Mouse (Mus musculus): ENCODE data around the gene Ckm. TPM values are rescaled to one million over a fixed set of nuclear protein-coding genes. Genes with fewer than 3 reads are reported as not detected.

The Ckm gene
- polyA plus RNA-seq, 1 experiment, result not detected

DNA sequence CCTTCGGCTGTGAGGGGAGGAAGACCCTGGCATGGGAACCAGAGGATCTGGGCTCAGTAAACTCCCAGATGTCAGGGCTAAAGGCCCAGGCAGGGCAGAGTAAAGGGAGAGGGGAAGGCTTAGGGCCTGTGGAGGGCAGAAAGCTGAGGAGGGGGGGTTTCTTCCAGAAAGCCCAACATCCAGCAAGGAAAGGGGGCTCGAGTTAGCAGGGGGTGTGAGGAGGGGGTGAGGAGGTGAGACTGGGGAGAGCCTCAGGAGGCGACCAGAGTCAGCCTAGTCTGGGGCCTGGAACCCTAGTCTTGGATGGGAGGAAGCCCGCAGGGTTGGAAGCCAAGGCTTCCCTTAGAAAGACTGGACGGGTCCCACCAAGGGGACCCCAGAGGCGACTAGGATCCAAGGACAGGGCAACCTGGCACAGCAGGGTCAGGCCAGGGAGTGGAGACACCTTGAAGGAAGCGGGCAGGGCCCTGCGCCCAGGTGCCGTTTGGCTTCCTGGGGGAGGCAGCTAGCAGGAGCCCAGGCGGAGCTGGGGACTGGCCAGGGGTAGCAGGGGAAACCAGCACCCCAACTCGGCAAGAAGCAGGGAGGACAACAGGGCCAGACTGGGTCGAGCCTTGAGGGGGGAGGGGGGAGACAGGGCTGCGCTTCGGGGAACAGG is 53.0 kb downstream of the Ckm start:
- Histone ChIP-seq H3K4me3 (ENCODE audit: insufficient read depth, low read depth, low read length) (peak overlapping the region; percentile 91), H3K4me1 (ENCODE audit: control insufficient read depth, insufficient read depth, low read length) (peaks cover 21% of the 10 kb centered on the region), H3K27ac (ENCODE audit: insufficient read depth, low read depth, low read length) (no peak overlapping the region)
- TF ChIP-seq CTCF (IDR thresholded peaks at IDR 0.05; ENCODE audit: insufficient read depth, low read depth, low read length) (no peak), POLR2A (IDR thresholded peaks at IDR 0.05; ENCODE audit: insufficient read depth, low read depth, low read length) (no peak)
- 14% methylated on average over 14 of the region's 14 CpGs for WGBS

DNA sequence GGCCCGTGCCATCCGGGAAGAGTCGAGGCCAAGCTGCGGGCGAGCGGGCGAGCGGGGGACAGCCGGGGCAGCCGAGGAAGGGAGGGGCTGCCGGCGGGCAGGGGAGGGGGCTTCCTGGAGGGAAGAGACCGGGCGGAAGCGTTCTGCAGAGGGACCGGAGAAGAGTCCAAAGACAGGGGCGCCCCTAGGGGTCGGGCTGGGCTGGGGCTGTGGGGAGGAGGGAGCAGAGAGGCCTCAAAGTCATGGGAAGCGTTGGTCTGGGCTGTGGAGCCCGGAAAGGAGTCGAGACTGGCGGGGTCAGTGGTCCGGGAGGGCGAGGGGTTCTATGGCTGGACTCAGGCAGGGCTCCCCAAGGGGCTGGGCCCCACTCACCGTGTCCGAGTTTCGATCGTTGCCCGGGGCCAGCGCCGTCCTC is 53.5 kb downstream of the Ckm start:
- TF ChIP-seq POLR2A (IDR thresholded peaks at IDR 0.05; ENCODE audit: insufficient read depth, low read depth, low read length) (no peak), CTCF (IDR thresholded peaks at IDR 0.05; ENCODE audit: insufficient read depth, low read depth, low read length) (no peak)
- WGBS, result under 1% methylated on average over 30 of the region's 31 CpGs
- no peak overlapping the region for H3K27ac ChIP-seq (ENCODE audit: insufficient read depth, low read depth, low read length)

DNA sequence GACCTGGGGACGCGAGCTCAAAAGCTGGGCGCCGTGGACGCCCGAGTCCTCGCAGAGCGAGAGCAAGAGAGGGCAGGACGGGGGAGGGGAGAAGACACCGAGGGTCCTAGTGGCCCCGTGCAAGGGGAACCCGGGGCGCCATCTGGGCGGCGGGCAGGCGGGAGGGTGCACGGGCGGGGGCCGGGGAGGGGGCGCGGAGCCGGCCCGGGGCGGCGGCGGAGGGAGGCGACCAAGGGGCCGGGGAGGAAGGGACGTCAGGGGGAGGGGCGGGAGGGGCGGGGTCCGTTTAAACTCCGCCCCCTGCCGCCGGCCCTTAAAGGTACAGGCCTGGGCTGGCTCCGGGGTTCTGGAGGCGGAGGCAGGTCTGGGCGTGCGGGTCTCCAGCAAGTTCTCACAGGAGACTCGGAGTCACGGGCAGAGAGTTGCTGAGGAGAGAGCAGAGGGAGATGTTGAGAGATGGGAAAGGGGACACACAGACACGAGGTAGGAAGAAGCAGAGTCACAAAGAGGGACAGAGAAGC is 54.1 kb downstream of the Ckm start, which contains the start of gene Mark4:
Mark4 (minus strand) TSS at position 231 of the 521 bp plus-strand sequence.
- 0 out of 2 replicates have a peak within 1 kb of the TSS, but pooled peaks have one; percentile 3 for H3K27ac ChIP-seq (ENCODE audit: insufficient read depth, low read depth, low read length)
- TF ChIP-seq CTCF (IDR thresholded peaks at IDR 0.05; ENCODE audit: insufficient read depth, low read depth, low read length) (no peak), POLR2A (IDR thresholded peaks at IDR 0.05; ENCODE audit: insufficient read depth, low read depth, low read length) (no peak)
- H3K4me3 ChIP-seq (ENCODE audit: insufficient read depth, low read depth, low read length), result peak within 1 kb of the TSS; percentile 91
- H3K4me1 ChIP-seq (ENCODE audit: control insufficient read depth, insufficient read depth, low read length), result peaks cover 21% of the 10 kb centered on the region
- WGBS, result under 1% methylated on average over 29 of the region's 42 CpGs

More for the DNA sequence above, 53.5 kb downstream of the Ckm start:
- Histone ChIP-seq H3K4me1 (ENCODE audit: control insufficient read depth, insufficient read depth, low read length) (peaks cover 21% of the 10 kb centered on the region), H3K4me3 (ENCODE audit: insufficient read depth, low read depth, low read length) (peak overlapping the region; percentile 91)

DNA sequence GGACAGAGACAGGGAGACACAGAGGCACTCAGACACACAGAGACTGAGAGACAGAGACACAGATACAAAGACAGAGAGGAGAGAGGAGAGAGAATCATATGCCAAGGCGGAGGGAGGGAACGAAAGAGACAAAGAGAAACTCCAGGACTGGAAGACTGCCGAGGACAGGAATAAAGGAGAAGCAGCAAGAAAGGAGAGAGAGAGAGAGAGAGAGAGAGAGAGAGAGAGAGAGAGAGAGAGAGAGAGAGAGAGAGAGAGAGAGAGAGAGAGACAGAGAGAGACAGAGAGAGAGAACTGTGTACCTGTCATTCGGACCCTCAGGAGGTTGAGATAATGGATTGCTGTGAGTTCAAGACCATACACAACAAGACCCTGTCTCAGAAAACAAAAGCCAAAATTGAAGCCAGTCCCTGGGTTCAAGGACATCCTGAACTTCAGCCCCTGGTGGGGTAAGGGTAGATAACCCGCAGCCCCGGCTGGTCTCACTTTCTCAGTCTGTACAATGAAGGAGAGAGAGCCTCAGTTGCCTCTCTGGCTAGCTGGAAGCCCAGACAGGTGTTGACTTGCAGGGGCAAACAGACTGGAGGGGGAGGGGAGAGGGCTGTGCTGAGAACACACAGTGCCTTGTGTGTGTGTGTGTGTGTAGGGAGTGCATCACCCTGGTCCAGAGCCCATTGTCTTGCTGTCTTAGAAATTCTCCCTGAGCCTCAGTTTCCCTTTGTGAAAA is 54.7 kb downstream of the Ckm start:
- Histone ChIP-seq H3K4me3 (ENCODE audit: insufficient read depth, low read depth, low read length) (peak overlapping the region; percentile 91), H3K4me1 (ENCODE audit: control insufficient read depth, insufficient read depth, low read length) (peaks cover 21% of the 10 kb centered on the region), H3K27ac (ENCODE audit: insufficient read depth, low read depth, low read length) (0 out of 2 replicates have a peak overlapping the region, but pooled peaks have one; percentile 3)
- 22% methylated on average over 6 of the region's 6 CpGs for WGBS
- no peak for TF ChIP-seq POLR2A (IDR thresholded peaks at IDR 0.05; ENCODE audit: insufficient read depth, low read depth, low read length)
- TF ChIP-seq CTCF (IDR thresholded peaks at IDR 0.05; ENCODE audit: insufficient read depth, low read depth, low read length), result no peak

DNA sequence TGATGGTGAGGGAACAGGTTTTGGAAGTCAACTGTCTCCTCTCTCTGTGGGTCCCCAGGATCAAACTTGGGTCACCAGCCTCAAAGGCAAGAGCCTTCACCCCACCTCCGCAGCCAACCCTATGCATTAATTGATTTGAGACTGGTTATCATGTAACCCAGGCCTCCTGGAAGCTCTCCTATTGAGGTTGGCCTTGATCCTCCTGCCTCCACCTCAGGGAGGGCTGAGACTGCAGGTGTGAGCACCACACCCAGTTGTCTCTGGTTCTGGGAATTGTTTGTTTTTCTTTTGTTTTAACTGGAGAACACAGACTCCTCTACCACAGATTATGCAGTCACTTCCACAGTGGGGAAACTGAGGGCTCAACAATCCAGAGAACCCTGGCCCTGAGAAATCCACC is 55.9 kb downstream of the Ckm start:
- TF ChIP-seq CTCF (IDR thresholded peaks at IDR 0.05; ENCODE audit: insufficient read depth, low read depth, low read length) (no peak), POLR2A (IDR thresholded peaks at IDR 0.05; ENCODE audit: insufficient read depth, low read depth, low read length) (no peak)
- 95% methylated on average over 1 of the region's 1 CpGs for WGBS
- peaks cover 21% of the 10 kb centered on the region for H3K4me1 ChIP-seq (ENCODE audit: control insufficient read depth, insufficient read depth, low read length)
- no peak overlapping the region for H3K27ac ChIP-seq (ENCODE audit: insufficient read depth, low read depth, low read length)
- H3K4me3 ChIP-seq (ENCODE audit: insufficient read depth, low read depth, low read length), result no peak overlapping the region

DNA sequence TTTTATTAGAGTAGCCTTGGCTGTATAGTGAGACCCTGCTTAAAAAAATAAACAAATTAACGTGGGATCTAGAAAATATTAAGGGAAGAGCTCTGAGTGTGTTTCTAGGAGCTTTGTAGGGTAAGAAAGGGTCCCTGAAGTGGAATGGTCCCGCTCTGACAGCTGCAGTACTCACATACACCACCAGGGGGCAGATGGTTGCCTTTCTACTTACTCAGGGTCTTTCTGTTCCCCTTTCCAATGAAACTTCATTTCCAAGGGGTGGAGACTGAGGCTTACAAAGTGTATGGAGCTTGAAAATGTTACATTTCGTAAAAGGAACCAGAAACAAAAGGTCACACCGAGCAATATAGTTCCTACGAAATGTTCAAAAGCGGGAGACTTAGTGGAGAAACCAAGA is 56.9 kb downstream of the Ckm start:
- WGBS, result 8% methylated on average over 6 of the region's 6 CpGs
- Histone ChIP-seq H3K4me1 (ENCODE audit: control insufficient read depth, insufficient read depth, low read length) (peaks cover 15% of the 10 kb centered on the region), H3K27ac (ENCODE audit: insufficient read depth, low read depth, low read length) (no peak overlapping the region), H3K4me3 (ENCODE audit: insufficient read depth, low read depth, low read length) (no peak overlapping the region)
- TF ChIP-seq POLR2A (IDR thresholded peaks at IDR 0.05; ENCODE audit: insufficient read depth, low read depth, low read length) (no peak), CTCF (IDR thresholded peaks at IDR 0.05; ENCODE audit: insufficient read depth, low read depth, low read length) (no peak)

GRCm38 (mm10) chr7:19462443-19462842 is 57.9 kb downstream of the Ckm start:
- Histone ChIP-seq H3K27ac (ENCODE audit: insufficient read depth, low read depth, low read length) (no peak overlapping the region), H3K4me3 (ENCODE audit: insufficient read depth, low read depth, low read length) (no peak overlapping the region), H3K4me1 (ENCODE audit: control insufficient read depth, insufficient read depth, low read length) (peaks cover 10% of the 10 kb centered on the region)
- TF ChIP-seq CTCF (IDR thresholded peaks at IDR 0.05; ENCODE audit: insufficient read depth, low read depth, low read length) (no peak), POLR2A (IDR thresholded peaks at IDR 0.05; ENCODE audit: insufficient read depth, low read depth, low read length) (no peak)
- 78% methylated on average over 4 of the region's 4 CpGs for WGBS

GRCm38 (mm10) chr7:19462884-19463381 is 58.4 kb downstream of the Ckm start, which contains the start of gene Exoc3l2:
Gene Exoc3l2, plus strand, starts transcription at chr7:19463331.
- 37% methylated on average over 6 of the region's 6 CpGs for WGBS
- Histone ChIP-seq H3K4me1 (ENCODE audit: control insufficient read depth, insufficient read depth, low read length) (peaks cover 5% of the 10 kb centered on the region), H3K27ac (ENCODE audit: insufficient read depth, low read depth, low read length) (no peak within 1 kb of the TSS), H3K4me3 (ENCODE audit: insufficient read depth, low read depth, low read length) (no peak within 1 kb of the TSS)
- TF ChIP-seq POLR2A (IDR thresholded peaks at IDR 0.05; ENCODE audit: insufficient read depth, low read depth, low read length), result no peak
- no peak for TF ChIP-seq CTCF (IDR thresholded peaks at IDR 0.05; ENCODE audit: insufficient read depth, low read depth, low read length)

Measured in olfactory bulb, adult 2 months (tissue).